Mouse (Mus musculus) erythroblast, embryonic 14.5 days (primary cell): Measurements from ENCODE around the gene Fam174b. TPM values are rescaled to one million over a fixed set of nuclear protein-coding genes. Genes with fewer than 3 reads are reported as not detected.

Experiments
- H3K27me3 ChIP-seq: 2 replicates; pipeline ENCODE4 v1.6.1; 2012; ENCODE audit warnings: inconsistent platforms; ENCODE audit not compliant: control insufficient read depth
- H3K36me3 ChIP-seq: 2 replicates; pipeline ENCODE4 v1.6.1; 2012; ENCODE audit warnings: mild to moderate bottlenecking, inconsistent platforms; ENCODE audit not compliant: control insufficient read depth
- H3K4me1 ChIP-seq: 2 replicates; pipeline ENCODE4 v1.6.1; 2012; ENCODE audit warnings: inconsistent platforms; ENCODE audit not compliant: control insufficient read depth
- H3K4me3 ChIP-seq: replicated peaks from 2 replicates; pipeline ENCODE3; 2012; ENCODE audit warnings: moderate library complexity, mild to moderate bottlenecking, inconsistent platforms
- H3K9me3 ChIP-seq: 2 replicates; pipeline ENCODE4 v1.6.1; 2012; ENCODE audit warnings: low read length, inconsistent platforms, mixed read lengths; ENCODE audit not compliant: control insufficient read depth
- GATA1 ChIP-seq: IDR thresholded peaks from 2 replicates; pipeline ENCODE4 v1.6.1; 2012; ENCODE audit warnings: low read length, inconsistent platforms, mixed read lengths
- TAL1 ChIP-seq: IDR thresholded peaks from 3 replicates; pipeline ENCODE4 v1.6.1; 2012; ENCODE audit warnings: low read length, inconsistent platforms, mixed read lengths
- polyA plus RNA-seq: library from polyadenylated mRNA; stranded (reverse); fragments of >175 nt; gene quantifications from 2 replicates; pipeline ENCODE4 v1.2.3, GENCODE M21; 2012

The Fam174b gene
- polyA plus RNA-seq: 0.01 TPM in 1 of 2 replicates, not detected in the other

DNA sequence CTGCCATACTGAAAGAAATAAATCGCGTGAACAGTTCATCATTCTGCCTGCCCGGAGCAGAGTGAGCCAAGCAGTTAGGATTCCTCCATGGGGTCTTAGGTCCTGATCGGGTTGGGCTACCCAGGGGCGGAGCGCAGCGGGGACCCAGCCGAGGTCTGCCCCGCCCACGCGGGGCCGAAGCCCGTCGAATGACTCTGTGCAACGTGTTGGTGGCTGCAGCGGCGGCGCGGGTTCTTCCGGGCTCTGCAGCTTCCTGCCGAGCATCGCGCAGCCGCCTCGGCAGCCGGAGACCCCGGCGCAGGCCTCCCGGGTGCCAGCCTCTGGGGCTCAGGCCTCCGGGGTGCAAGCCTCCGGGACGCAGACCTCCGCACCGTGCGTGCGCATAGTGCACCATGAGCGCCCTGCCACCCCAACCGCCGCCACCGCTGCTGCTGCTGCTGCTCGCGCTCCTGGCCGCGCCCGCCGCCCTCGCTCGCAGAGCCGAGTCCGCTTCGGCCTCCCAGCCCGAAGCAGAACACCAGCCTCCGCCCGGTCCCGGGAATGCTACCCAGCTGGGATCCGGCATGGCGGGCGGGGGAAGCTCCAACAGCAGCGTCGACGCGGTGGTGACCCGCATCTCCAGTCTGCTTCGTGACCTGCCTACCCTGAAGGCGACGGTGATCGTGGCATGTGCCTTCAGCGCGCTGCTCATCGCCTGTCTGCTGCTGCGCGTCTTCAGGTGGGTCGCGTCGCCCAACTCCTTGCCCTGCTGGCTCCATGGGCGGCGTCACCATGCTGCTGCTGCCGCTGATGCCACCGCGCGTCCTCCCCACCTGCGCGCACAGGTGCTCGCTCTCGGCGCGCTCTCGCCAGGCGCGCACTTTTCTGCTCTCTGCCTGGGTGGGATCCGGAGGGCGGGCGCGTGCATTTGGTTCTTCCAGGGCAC, at the start of gene Fam174b:
Gene Fam174b (plus strand): TSS at position 192 of the 925 bp plus-strand sequence.
- H3K9me3 ChIP-seq: no peaks in the 10 kb centered on the region
- H3K27me3 ChIP-seq: peaks cover 40% of the 10 kb centered on the region
- no peak for TF ChIP-seq TAL1
- no peak for TF ChIP-seq GATA1
- no peaks in the 10 kb centered on the region for H3K36me3 ChIP-seq
- H3K4me1 ChIP-seq: peaks cover 4% of the 10 kb centered on the region
- peak within 1 kb of the TSS; percentile 45 for H3K4me3 ChIP-seq

DNA sequence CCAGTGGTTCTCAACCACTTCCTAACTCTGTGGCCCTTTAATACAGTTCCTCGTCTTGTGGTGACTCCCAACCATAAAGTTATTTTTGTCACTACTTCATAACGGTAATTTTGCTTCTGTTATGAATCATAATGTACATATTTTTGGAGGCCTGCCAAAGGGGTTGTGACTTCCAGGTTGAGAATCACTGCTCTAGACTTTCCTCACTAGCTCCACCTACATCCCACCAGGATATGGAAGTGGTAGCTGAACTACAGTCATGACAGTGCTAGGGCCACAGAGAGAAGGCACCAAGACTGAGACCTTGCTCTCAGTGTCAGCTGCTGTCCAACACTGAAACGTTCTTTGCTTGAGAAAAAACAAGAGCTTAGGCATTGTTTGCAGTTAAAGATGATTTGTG, 43.0 kb upstream of the Fam174b start:
- no peaks in the 10 kb centered on the region for H3K9me3 ChIP-seq
- no peaks in the 10 kb centered on the region for H3K36me3 ChIP-seq
- H3K4me3 ChIP-seq: no peak overlapping the region
- TF ChIP-seq TAL1 (no peak), GATA1 (no peak)
- no peaks in the 10 kb centered on the region for H3K4me1 ChIP-seq
- H3K27me3 ChIP-seq: no peaks in the 10 kb centered on the region

DNA sequence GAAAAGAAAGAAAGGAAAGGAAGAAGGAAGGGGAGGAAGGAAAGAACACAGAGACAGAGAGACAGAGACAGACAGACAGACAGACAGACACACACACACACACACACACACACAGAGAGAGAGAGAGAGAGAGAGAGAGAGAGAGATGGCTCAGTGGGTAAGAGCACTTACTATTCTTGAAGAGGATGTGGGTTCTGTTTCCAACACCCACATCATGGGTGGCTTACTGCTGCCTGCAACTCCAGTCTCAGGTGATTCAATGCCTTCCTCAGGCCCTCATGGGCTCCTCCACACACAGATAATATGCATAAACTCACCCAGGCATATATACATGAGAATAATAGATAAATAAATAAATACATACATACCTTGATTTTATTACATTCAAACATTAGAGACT, 35.8 kb upstream of the Fam174b start:
- no peak overlapping the region for H3K4me3 ChIP-seq
- H3K4me1 ChIP-seq: no peaks in the 10 kb centered on the region
- H3K27me3 ChIP-seq: no peaks in the 10 kb centered on the region
- H3K9me3 ChIP-seq: no peaks in the 10 kb centered on the region
- TF ChIP-seq TAL1: no peak
- TF ChIP-seq GATA1: no peak
- no peaks in the 10 kb centered on the region for H3K36me3 ChIP-seq

DNA sequence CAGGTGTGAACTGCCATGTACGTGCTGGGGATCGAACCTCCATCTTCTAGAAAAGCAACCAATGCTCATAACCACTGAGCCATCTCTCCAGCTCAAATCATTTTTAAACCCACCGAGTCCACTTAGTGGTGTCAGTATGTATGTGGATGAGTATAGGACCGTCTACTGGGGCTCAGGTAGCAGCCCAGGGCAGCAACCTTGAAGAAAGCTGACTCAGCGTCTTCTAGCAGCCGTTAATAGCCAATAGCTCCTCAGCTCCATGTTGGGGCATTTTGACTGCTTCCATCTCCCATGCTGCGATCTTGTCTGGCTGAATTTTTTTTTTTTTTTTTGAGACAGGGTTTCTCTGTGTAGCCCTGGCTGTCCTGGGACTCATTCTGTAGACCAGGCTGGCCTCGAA, 26.6 kb upstream of the Fam174b start:
- Histone ChIP-seq H3K4me1 (no peaks in the 10 kb centered on the region), H3K9me3 (peaks cover 5% of the 10 kb centered on the region), H3K4me3 (no peak overlapping the region), H3K27me3 (no peaks in the 10 kb centered on the region), H3K36me3 (no peaks in the 10 kb centered on the region)
- TF ChIP-seq GATA1 (no peak), TAL1 (no peak)

DNA sequence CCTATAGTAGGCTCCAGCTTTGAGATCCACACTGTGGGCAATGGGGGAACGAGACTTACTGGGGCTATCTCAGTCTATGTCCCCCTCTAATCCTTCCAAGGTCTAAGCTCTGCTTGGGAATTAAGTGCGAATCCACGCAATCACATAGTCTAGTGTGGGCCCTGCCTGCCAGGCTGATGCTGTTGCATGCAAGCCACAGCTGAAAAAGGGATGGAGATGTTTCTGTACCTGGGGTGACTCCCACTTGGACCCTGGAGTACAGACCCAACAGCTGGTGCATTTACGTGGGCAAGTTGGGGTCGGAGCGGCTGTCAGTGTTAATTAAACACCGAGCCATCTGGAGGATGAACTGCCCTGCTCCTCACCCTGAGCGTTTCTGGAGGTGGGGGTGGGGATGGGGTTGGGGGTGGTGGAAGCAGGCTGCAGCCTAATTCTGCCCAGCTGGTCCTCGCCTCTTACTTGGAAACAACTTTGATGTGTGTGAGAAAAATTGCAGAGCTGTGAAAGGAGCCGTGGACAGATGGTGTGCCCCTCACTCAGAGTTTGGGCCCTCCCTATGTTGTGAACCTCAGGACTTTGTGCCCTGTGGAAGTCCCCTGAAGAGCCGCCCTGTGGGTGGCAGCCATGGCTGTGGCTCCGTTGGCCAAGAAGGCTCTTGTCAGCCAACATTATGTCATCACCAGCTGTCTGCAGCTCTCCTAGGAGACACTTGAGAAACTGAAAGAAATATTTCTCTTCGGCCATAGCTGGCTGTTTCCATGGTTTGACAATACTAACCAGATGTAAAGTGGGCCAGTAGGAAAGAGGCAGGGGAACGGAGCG, 24.0 kb upstream of the Fam174b start:
- H3K27me3 ChIP-seq: no peaks in the 10 kb centered on the region
- H3K36me3 ChIP-seq: no peaks in the 10 kb centered on the region
- peaks cover 5% of the 10 kb centered on the region for H3K9me3 ChIP-seq
- no peaks in the 10 kb centered on the region for H3K4me1 ChIP-seq
- TF ChIP-seq GATA1 (no peak), TAL1 (no peak)
- no peak overlapping the region for H3K4me3 ChIP-seq

GRCm38 (mm10) chr7:73716841-73717240, 23.3 kb upstream of the Fam174b start:
- Histone ChIP-seq H3K4me3 (no peak overlapping the region), H3K4me1 (no peaks in the 10 kb centered on the region), H3K9me3 (peaks cover 5% of the 10 kb centered on the region), H3K27me3 (no peaks in the 10 kb centered on the region), H3K36me3 (no peaks in the 10 kb centered on the region)
- no peak for TF ChIP-seq TAL1
- no peak for TF ChIP-seq GATA1

- no peak overlapping the region for H3K4me3 ChIP-seq
- TF ChIP-seq TAL1: no peak
- no peak for TF ChIP-seq GATA1
- H3K36me3 ChIP-seq: no peaks in the 10 kb centered on the region
- no peaks in the 10 kb centered on the region for H3K4me1 ChIP-seq
- H3K27me3 ChIP-seq: no peaks in the 10 kb centered on the region
- peaks cover 5% of the 10 kb centered on the region for H3K9me3 ChIP-seq
These were observed 22.1 kb upstream of the Fam174b start for GRCm38 (mm10) chr7:73718031-73718430.

DNA sequence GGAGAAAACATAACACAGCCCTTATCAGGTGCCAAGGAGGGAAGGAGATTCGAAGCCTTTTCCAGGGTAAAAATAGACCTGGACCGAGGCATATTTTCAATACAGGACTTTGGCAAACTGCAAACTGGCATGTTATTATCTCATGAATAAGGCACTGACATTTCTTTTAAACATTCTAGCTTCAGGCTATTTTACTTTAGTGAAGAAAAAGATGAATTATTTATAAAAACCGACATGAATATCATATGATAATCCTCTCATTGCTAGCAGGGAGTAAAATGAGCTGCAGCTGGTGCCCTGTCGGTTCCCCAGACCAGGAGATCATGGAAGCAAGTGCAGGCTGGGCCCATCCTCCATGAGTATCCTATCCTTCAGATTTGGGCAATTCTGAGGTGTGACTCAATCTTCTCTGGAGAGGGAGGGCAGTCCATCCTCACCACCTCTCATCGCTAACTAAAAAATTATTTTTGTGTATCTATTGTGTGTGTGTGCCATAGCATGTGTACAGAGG, 21.6 kb upstream of the Fam174b start:
- TF ChIP-seq TAL1 (no peak), GATA1 (no peak)
- Histone ChIP-seq H3K36me3 (no peaks in the 10 kb centered on the region), H3K4me1 (no peaks in the 10 kb centered on the region), H3K27me3 (no peaks in the 10 kb centered on the region), H3K9me3 (peaks cover 5% of the 10 kb centered on the region), H3K4me3 (no peak overlapping the region)

- no peaks in the 10 kb centered on the region for H3K4me1 ChIP-seq
- TF ChIP-seq TAL1 (no peak), GATA1 (no peak)
- H3K36me3 ChIP-seq: no peaks in the 10 kb centered on the region
- H3K9me3 ChIP-seq: peaks cover under 1% of the 10 kb centered on the region
- H3K27me3 ChIP-seq: no peaks in the 10 kb centered on the region
- H3K4me3 ChIP-seq: no peak overlapping the region
These were observed 19.1 kb upstream of the Fam174b start for GRCm38 (mm10) chr7:73721046-73721445.
